Mouse (Mus musculus) thymus, postnatal 0 days (tissue): Measurements from ENCODE around the gene S100pbp. TPM values are rescaled to one million over a fixed set of nuclear protein-coding genes. Genes with fewer than 3 reads are reported as not detected.
A peak's percentile ranks its signal among the peaks of the same experiment; 100 is the strongest.

Source experiments
- DNase-seq: peaks from one replicate; pipeline ENCODE4 v3.0.0-alpha.2; 2015; ENCODE audit warnings: low spot score
- polyA plus RNA-seq: library from polyadenylated mRNA; unstranded; fragments of >200 nt; fragmentation: Nextera tagmentation; extraction: Ambion mirVana; gene quantifications from 2 replicates; pipeline ENCODE4 v1.2.1, GENCODE M21; 2015

Gene S100pbp
- 17.0 TPM in 2 replicates for polyA plus RNA-seq

DNA sequence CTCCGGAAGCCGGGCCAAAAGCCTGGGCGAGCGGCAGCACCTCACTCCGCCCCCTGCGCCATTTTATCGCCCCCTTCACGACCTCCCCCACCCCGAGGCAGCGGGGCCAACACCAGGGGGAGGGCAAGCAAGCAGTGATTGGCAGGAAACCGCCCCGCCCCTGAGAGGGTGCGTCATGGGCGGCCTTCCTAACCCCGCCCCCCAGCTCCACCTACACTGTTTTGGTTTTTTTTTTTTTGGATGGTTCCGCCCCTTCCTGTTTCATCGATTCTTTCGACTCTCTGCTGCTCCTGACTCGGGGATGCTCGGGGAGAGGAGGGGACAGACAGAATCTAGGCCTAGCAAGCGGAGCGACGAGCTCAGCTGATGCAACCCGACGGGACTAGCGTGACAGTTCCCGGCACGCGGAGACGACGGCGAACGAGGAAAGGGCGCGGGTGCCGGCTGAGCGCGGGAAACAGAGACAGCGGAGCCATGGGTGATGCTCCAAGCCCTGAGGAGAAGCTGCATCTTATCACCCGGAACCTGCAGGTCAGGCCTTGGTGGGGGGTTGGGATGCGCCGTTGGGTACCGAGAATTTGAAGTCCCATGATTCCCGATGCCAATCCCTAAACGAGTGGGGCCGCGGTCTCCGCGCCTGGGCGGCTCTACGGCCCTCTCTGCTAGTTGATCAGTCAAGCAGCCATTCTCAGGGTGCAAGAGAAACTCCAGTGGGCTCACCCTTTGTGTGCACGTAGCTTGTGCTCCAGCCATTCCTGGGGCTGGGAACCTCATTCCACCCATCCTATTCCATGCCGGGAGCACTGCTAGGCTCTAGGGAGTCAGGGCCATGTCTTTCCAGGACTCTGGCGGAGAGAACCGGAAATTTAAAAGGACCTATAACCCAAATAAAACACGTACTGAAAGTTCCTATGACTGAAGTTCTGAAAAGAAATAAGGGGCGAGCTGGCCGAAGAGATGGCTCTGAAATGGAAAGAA lies at the start of gene S100pbp, which contains the start of gene Yars:
Gene S100pbp (minus strand): TSS at position 186 of the 978 bp plus-strand sequence.
Gene Yars (plus strand): TSS at position 219 of the 978 bp plus-strand sequence.
- peak; percentile 99 for DNase-seq

DNA sequence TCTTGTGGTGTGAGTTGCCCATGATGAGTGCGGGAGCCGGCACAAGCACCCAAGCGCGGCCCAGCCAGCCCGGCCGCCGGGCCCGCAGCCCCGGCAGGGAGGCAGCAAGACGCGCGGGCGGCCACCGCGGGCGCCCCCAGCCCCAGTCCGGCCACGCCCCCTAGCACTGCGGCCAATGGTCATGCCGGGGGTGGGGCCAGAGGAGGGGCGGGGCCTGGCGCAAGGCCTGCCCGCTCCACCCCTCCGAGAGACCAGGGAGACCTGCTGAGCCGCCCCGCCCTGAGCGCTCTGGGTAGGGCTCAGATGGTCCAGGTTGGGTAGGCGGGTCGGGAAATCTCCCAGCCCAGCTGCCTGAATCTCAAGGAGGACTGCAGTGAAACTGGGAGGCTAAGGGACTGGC lies 49.5 kb upstream of the S100pbp start:
- DNase-seq, result no peak

DNA sequence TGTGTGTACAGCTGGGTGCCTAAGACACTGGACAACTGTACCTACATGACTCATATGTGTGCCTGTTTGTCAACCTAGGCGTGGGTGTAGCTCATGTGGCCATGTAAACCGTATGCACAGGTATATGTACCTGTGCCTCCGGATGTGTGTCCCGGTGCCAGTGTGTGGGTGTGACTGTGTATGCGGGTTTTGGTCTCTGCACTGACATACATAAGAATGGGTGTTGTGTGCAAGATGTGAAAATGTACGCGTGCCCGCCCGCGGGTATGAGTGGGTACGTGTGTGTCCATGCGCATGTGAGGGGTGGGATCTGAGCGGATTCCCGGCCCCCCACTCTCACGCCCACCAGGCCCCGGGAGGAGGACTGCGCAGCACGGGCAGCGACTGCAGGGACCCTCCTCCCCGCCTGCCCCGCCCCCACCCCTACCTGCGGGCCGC lies 49.1 kb upstream of the S100pbp start:
- no peak for DNase-seq

DNA sequence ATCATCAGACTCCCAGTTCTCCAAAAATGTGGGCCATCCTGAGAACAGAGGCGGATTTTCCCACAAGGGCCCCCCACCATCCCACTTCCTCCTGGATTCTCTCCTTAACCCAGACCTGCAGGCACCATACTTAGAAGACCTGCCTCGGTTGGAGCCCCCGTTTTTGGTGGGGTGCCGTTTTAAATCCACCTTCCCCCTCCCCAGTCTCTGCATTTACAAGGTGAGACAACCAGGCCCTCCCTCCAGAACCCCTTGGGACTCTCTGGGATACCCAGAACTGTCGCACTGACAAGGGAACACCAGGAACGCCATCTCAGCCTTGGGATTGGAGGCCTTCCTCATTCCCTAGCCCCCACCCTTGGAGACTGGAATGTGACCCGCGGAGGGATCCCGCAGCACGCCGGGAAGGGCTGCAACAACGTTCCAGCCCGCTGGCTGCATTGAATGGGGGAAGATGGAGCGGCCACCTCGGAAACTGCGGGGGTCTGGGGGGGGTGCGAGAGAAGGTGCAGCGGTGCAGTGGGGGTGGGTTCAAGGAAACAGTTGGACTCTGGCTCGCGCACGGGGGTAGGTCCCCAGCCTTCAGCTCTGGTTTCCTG lies 48.4 kb upstream of the S100pbp start:
- no peak for DNase-seq

DNA sequence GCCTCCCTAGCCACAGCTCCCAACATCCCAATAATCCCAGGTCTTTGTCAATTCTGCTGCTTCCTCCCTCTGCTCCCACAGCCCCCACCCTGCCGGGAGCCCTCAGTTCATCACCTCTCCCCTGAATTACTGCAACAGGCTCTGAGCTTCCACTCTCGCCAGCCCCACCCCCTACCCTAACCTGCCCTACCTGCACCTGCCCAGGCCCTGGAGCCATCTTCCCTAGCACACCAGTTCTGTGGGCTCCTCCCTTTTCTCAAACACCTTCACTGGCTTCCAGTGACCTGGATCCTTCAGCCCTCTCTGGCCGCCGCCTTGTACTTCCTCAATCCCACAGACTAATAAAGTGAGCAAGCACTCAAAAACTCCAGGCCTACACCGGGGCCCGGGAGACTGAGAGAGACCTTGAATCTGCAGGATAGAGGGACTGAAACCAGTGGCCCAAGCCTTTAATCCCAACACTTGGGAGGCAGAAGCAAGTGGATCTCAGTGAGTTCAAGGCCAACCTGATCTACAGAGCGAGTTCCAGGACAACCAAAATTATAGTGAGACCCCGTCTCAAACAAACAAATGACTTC lies 46.8 kb upstream of the S100pbp start:
- no peak for DNase-seq

DNA sequence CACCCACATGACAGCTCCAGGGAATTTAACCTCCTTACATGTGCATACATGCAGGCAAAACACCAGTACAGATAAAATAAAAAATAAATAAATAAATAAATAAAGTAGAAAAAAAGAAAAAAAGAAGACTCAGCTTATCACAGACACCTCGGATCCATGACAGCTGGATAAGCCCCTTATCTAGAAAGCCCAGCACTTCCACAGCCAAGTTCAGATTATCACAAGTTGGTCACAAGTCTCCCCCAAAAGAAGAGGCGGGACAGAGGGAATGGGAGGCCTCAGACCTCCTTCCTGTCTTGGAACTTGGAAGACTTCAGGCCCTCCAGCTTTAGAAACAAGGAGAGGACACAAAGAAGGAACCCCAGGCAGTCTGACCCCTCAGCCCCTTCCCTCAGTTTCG lies 45.6 kb upstream of the S100pbp start:
- DNase-seq, result no peak

DNA sequence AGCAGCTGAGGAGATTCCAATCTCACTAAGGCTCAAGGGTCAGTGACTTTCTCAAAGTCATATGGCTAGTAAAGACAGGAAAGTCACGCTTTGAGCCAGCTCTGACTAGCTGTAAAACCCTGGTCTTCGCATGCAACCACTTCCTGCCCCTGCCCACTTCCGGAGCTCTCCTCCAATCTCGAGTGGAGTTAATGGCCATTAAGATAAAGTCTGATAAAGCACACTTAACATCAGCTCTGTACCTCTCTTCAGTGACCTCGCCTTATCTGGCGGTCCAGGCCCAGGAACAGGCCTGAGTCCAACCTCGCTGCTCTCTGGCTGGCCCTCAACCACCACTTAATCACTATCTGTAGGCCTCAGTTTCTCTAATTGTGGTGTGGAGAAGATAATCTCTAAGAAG lies 45.0 kb upstream of the S100pbp start:
- DNase-seq, result no peak

DNA sequence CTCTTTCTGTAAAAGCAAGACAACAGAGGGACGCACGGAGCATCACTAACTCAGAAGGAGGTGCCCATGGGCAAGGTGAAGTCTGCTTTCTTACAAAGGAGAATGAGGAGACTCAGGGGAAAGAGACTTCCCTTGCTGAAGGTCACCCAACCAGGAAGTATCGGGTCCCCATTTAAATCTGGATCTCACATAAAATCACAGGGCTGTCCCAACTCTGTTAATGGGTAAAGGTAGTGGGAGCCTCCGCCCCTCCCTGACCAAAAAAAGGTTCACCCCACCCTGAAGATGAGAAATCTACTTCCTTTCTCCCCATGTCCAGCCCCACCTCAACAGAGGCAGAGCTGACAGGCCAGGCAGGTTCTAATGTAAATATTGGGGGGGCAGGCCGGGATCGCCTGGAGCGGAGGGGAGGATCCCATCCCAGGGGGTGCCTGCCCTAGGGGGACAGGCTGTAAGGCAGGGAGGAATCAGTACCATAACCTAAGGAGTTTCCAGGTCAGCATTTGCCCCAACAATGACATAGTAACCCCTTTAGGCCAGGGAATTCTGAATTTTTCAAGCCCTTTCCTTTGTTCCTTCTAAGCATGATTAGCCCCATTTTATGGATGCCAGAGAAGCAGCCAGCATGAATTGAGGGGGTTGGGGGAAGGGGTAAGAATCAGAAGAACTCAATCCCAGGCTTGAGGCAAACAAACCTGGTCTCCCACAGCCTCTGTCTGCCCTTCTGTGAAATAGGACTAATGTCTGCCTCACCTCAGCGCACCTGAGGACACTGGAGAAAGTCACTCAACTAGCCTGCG lies 43.2 kb upstream of the S100pbp start:
- DNase-seq, result no peak

DNA sequence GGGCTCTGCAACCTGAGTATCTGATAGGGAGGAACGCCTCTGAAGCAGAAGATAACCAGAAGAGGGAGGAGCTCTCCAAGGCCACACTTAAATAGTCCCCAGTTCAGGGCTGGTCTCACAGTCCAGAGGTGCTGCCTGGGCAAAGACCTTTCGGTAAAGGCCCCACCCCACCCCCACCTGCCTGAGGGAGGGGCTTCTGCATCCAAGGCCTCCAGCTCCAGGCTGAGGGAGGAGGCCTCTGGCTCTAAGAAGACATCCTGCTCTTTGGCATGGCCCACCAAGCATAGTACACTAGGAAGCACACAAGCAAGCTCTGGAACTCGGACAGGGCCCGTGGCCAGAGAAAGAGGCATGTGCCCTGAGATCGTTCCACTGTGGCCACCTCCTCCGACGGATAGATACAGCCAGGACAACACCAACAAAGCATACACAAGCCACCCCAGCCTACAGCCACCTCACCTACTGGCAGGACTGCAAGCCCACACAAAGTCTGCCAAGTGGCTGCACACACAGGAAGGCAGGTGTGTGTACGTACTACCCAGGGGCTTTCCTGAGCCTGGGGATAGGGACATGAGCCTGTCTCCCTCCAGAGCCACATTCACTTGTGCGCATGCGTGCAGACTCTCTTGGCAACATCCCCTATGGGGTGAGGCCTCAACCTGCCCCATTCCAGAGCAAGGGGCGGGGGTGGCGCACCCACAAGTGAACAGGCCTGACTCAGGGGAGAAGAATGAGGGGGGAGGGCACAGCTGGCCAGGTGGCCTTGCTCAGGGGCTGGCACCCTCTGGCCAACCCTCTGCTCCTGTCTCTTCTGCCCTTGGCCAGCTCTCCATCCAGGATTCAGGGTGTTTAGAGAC lies 42.3 kb upstream of the S100pbp start:
- DNase-seq, result no peak

DNA sequence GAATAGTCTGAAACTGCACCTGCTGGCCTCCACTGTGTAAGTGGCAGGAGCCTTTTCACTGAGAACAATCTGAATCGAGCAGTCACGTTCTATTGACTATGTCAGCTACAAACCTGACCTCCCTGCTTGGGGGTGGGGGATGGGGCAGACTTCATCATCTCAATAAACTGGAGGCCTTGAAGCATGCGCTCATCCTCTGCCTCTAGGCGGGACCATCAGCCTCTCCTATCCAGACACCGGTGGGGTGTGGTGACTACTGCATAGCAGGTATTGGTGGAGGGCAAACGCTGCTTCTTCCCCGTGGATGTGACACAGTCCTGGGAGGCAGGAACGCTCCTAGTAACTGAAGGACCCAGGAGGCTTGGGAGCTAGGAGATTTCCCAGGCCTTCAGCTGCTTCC lies 41.4 kb upstream of the S100pbp start:
- DNase-seq, result no peak

DNA sequence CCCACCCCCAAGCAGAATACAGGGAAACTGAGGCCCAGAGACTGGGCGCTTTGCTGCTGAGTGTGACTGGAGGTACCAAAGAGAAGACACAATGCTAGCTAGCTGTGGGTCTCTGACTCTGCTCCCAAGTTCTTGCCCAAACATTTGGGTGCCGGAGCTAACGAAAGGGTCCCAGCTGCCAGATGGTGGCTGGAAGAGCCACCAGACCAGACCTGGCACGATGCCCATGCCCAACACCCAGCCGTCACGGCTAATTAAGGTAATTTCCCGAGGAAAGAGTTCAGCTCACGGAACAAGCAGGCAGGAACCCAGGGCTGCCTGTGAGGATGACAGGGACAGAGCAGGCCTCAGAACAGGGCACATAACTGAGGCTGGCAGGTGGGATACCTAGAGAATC lies 38.5 kb upstream of the S100pbp start:
- no peak for DNase-seq

DNA sequence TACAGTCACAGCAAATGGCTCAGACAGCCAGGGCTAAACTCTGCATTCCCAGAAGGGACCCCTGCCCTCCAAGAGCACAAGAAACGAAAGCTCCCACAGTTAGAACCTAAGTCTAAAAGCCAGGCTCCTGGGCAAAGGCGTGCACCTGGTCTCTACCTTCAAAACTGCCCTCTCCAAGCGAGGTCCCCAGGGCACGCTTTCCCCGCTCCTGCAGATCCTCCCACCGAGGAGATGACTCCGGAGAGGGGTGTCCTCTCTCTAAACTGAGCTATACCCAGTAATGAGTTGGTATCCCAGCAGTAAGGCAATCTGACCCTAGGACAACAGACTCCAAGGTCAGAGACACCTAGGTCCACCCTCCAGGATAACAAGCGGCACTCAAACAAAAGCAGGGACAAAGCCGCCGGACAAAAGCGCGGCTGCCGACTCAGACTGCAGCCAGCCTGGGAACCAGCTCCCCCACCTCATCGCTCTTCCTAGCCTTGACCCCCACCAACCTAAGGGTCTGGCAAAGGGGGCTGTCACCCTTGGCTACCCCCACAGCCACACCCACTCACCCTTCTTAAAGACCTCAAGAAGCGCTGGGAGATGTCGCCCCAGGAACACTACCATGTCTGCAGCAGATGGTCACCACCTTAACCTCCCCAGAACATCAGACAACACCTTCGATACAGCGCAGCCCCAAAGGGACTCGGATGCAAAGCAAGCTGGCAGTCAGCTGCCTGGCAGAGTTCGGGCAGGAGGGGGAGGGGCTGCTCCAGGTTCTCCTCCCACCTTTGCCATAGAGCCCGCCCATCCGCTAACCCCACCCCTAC lies 37.9 kb upstream of the S100pbp start:
- no peak for DNase-seq

DNA sequence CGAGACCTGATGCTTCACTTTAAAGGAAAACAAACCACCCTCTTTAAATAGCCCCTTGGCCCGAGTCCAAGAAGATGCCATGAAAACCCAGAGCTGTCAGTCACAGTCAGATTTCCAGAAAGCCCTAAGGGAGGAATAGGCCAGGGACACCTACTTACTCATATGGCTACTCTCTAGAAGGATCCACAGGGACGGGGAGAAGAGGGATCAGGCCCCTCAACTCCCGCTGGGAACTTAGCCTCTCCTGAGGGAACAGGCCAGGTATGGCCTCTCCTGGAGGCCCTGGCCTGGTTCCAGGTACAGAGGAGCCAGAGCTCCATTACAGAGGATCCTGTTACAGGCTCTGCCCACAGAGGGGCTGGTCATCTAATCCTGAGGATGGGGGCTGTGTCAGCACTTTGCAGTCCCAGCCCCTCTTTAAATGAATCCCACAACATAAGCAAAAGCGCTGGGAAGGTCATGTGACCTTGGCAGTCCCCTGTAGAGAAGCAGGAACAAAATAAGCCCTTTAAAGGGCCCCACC lies 37.0 kb upstream of the S100pbp start:
- DNase-seq, result no peak

DNA sequence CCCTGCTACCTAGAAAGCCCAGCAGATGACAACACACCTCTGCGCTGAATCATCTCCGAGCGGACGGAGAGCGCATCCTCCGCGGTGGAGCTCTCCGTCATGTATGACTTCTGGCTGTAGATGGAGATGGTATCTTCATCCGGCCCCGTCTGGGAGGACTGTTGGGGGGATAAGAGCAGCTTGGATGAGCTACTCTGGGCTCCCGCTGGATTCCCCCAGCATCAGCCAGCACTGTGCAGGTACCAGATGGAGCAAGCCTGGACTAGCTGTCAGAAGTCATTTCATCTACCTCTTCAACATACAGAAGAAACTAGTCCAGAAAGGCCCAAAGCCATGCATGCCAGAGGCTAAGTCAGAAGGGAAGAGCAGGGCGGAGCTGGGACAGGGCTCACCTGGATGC lies 35.8 kb upstream of the S100pbp start:
- no peak for DNase-seq

DNA sequence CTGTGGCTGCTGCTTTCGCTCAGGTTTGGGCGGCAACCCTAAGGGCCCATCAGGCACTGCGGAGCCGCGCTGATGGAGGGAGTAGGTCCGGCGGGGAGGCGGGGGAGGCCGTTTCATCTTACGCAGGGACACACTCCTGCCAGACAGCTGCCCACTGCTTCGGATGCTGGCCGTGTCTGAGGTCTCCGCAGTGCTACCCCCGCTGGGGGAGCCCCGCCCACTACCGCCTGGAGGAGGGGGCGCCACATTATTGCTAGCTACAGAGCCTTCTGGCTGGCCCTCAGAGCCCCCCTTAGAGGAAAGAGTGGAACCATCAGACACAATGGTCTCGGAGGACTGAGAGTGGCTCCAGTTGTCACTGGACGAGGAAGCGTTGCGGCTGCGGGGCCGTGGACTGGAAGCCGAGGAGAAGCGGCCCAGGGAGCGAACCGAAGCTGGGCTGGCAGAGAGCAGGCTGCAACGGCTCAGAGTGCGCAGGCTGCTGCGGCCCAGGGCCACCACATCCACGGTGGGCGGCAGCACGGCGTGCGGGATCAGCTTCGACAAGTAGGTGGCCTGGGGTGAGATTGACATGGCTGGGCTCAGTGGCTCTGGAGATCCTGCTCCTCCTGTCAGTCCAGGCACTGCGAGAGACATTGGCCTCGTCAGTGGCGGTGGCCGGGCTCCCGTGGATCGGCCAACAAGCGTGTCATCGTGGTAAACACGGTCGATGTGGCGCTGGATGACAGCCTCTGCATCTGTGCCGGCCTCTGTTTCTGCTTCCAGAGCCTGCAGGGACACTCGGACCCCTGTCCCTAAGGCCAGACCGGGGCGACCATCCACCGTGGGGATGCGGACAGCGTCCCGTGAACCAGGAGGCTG lies 34.1 kb upstream of the S100pbp start:
- DNase-seq, result no peak

DNA sequence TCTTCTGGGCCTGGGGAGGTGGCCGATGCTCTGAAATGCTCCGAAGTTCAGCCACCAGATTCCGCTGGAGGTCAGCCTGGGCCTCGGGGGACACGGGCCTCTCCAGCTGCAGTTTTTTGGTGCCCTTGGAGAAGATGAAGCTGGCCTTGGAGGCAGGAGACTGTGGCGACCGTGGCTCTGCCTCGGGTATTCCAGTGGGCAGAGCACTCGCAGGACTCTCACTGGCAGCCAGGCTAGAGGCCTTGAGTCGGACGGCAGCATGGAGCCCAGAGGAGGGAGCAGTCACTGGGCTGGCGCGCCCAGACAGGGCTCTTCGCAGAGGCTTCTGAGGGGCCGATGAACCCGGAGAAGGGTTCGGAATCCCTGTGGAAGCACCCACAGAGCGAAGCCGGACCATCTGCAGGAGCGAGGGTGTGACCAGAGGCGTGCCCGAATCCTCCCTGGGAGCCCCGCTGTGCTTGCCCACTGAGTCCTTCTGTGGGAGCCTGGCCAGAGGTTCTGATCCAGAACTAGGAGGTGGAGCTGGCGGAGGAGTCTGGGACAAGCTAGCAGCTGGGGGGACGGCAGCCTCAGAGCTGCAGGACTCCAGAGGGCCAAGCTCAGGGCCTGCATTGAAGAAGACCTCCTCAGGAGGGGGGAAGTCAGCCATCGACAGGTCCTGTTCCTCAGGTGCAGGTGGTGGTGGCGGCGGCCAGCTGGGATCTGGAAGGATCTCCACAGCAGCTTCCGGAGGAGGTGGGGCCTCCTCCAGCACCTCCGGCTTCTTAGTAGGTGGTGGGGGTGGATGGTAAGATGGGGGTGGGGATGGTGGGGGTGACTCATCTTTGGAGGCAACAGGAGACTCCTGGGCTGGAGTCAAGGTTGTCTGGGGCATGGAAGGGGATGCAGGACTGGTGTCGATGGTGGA lies 32.7 kb upstream of the S100pbp start:
- no peak for DNase-seq
